Mouse (Mus musculus) cerebellum, adult 2 months (tissue): ENCODE measurements at regions not wholly inside any gene's neighbourhood (a gene's known extent, or its start where the extent isn't known, plus 50 kb on each side); places are given as distances from the start of the nearest gene placed in this dataset.

Source experiments
- CTCF ChIP-seq: fragments of 200-500 bp; IDR thresholded peaks from 2 replicates; pipeline ENCODE4 v1.5.1; 2011; ENCODE audit warnings: low read depth, mild to moderate bottlenecking, control low read depth, low read length, moderate library complexity, borderline replicate concordance; ENCODE audit not compliant: insufficient read depth
- POLR2A ChIP-seq: fragments of 200-500 bp; IDR thresholded peaks from 2 replicates; pipeline ENCODE4 v1.6.1; 2011; ENCODE audit warnings: low read length, control low read depth, borderline replicate concordance; ENCODE audit not compliant: insufficient read depth

DNA sequence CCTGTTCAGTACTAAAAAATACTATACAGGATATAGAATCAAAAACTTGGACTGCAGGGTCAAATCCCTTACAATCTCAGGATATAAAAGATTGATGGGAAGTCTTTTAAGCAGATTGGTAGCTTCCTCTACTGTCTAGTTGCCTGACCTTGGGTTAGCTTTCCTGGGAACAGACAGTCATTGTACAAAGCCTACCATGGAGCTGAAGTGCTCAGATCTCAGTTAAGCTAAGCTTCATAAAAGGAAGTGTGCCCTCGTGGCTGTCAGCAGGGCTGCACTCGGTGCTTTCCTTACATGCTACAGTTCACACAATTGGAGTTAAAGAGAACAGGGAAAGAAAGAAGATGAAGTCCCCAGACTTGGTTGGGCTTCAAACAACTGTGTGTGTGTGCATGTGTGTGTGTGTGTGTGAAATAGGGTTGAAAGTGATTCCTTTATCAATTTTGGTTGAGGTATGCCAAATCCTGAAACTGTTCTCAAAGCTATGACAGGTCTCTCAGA is 338.4 kb downstream of the Gm21750 start:
- TF ChIP-seq CTCF (no peak), POLR2A (no peak)
